Comparison of ENCODE assay signal across 16 mouse cellular contexts in genomic region chr8:107571046-107571445, GRCm38 (mm10).
"Had no signal": no experiment of that assay in that cellular context is flagged by ENCODE, and none has a peak within 500 bp of the region (broad histone marks: within the 10 kb centered on the region; RNA-seq: fewer than 3 reads in every experiment).

No protein-coding gene starts in this region.

- H3K4me2 ChIP-seq: limb, embryonic 12.5 days; limb, embryonic 15.5 days; liver, embryonic 11.5 days; lung, embryonic 14.5 days; midbrain, embryonic 12.5 days; midbrain, embryonic 15.5 days; neural tube, embryonic 13.5 days had no signal

- H3K36me3 ChIP-seq: limb, embryonic 12.5 days; limb, embryonic 15.5 days; midbrain, embryonic 12.5 days; midbrain, embryonic 15.5 days; neural tube, embryonic 13.5 days had no signal

- H3K27me3 ChIP-seq: limb, embryonic 12.5 days; limb, embryonic 15.5 days; midbrain, embryonic 12.5 days; midbrain, embryonic 15.5 days; neural tube, embryonic 13.5 days had no signal

- H3K27ac ChIP-seq: layer of hippocampus, adult 2 months; limb, embryonic 12.5 days; limb, embryonic 15.5 days; liver, embryonic 14.5 days; midbrain, embryonic 12.5 days; midbrain, embryonic 15.5 days; neural tube, embryonic 13.5 days; stomach, postnatal 0 days had no signal

- H3K9ac ChIP-seq: limb, embryonic 12.5 days; limb, embryonic 15.5 days; liver, embryonic 14.5 days; liver, postnatal 0 days; lung, embryonic 14.5 days; midbrain, embryonic 12.5 days; midbrain, embryonic 15.5 days; neural tube, embryonic 13.5 days had no signal

- H3K4me3 ChIP-seq: layer of hippocampus, adult 2 months; limb, embryonic 12.5 days; limb, embryonic 15.5 days; midbrain, embryonic 12.5 days; midbrain, embryonic 15.5 days; myocyte; neural tube, embryonic 13.5 days had no signal

- H3K9me3 ChIP-seq: limb, embryonic 12.5 days; limb, embryonic 15.5 days; midbrain, embryonic 12.5 days; midbrain, embryonic 15.5 days; neural tube, embryonic 13.5 days had no signal

- DNase-seq: layer of hippocampus, adult 9-11 months; liver, postnatal 0 days; lung, embryonic 14.5 days; thymus, adult 2 months; thymus, postnatal 14 days had no signal

- ATAC-seq: intestine, postnatal 0 days; liver, postnatal 0 days; midbrain, embryonic 15.5 days had no signal

- H3K4me1 ChIP-seq: limb, embryonic 12.5 days; midbrain, embryonic 12.5 days; midbrain, embryonic 15.5 days; neural tube, embryonic 13.5 days had no signal
